Mouse (Mus musculus): ENCODE results near the gene Cmtm5. TPM values are rescaled to one million over a fixed set of nuclear protein-coding genes. Genes with fewer than 3 reads are reported as not detected.

Gene Cmtm5
- polyA plus RNA-seq (2012; rRNA removed), result not detected in 2 replicates

GRCm38 (mm10) chr14:54935904-54936830, at the start of gene Cmtm5:
Cmtm5 (plus strand) TSS chr14:54936261.
- TF ChIP-seq POLR2A (IDR thresholded peaks at IDR 0.05; ENCODE audit: control insufficient read depth, low read depth, low read length) (no peak), CTCF (IDR thresholded peaks at IDR 0.05; ENCODE audit: control insufficient read depth, insufficient read depth, insufficient replicate concordance, low read depth, low read length) (no peak)
- Histone ChIP-seq H3K27ac (ENCODE audit: control insufficient read depth, insufficient read depth, low read depth, low read length) (no peak within 1 kb of the TSS), H3K4me3 (ENCODE audit: control insufficient read depth, low read depth, low read length) (no peak within 1 kb of the TSS), H3K4me1 (ENCODE audit: control insufficient read depth, insufficient read depth, low read length) (no peaks in the 10 kb centered on the region), H3K36me3 (ENCODE audit: control insufficient read depth, insufficient read depth, low read length) (no peaks in the 10 kb centered on the region), H3K27me3 (ENCODE audit: control insufficient read depth, insufficient read depth, low read length) (no peaks in the 10 kb centered on the region)

- TF ChIP-seq POLR2A (IDR thresholded peaks at IDR 0.05; ENCODE audit: control insufficient read depth, low read depth, low read length) (no peak), CTCF (IDR thresholded peaks at IDR 0.05; ENCODE audit: control insufficient read depth, insufficient read depth, insufficient replicate concordance, low read depth, low read length) (no peak)
- Histone ChIP-seq H3K4me1 (ENCODE audit: control insufficient read depth, insufficient read depth, low read length) (peaks cover 2% of the 10 kb centered on the region), H3K36me3 (ENCODE audit: control insufficient read depth, insufficient read depth, low read length) (peaks cover 3% of the 10 kb centered on the region; the same call in 1 of the 2 replicates), H3K4me3 (ENCODE audit: control insufficient read depth, low read depth, low read length) (peak within 1 kb of the TSS; percentile 99), H3K27ac (ENCODE audit: control insufficient read depth, insufficient read depth, low read depth, low read length) (peak within 1 kb of the TSS; percentile 99), H3K27me3 (ENCODE audit: control insufficient read depth, insufficient read depth, low read length) (no peaks in the 10 kb centered on the region)
Observed at GRCm38 (mm10) chr14:54892200-54892599, 43.9 kb upstream of the Cmtm5 start, which contains the start of gene Pabpn1. Pabpn1 (plus strand) TSS chr14:54892500.

DNA sequence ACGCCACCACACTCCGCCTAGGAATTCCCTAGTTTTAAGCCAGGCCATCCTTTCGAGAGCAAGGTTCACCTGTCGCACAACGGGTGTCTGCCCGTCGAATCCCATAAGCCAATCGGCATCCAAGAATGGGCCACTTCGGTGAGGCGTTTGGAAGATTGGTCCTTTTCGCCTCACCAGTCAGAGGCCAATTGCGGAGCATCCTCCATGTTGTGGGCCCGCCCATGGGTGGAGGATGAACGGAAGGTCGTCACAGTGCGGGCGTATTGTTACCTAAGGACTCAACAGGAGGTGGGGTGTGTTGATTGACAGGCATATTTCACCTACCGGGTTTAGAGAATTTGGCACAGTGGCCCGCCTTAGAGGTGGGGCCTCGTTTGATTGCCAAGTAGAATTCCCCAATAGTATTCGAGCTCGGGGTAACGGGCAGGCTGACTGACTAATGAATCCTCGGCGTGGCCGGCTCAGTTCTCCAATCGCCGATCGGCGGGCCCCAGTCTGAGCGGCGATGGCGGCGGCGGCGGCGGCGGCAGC, 42.3 kb upstream of the Cmtm5 start:
- H3K27me3 ChIP-seq (ENCODE audit: control insufficient read depth, insufficient read depth, low read length), result no peaks in the 10 kb centered on the region
- TF ChIP-seq POLR2A (IDR thresholded peaks at IDR 0.05; ENCODE audit: control insufficient read depth, low read depth, low read length) (peak; percentile 97), CTCF (IDR thresholded peaks at IDR 0.05; ENCODE audit: control insufficient read depth, insufficient read depth, insufficient replicate concordance, low read depth, low read length) (0 out of 2 replicates have a peak, but pooled peaks have one; percentile 26)
- H3K4me1 ChIP-seq (ENCODE audit: control insufficient read depth, insufficient read depth, low read length), result peaks cover 6% of the 10 kb centered on the region
- peak overlapping the region; percentile 99 for H3K27ac ChIP-seq (ENCODE audit: control insufficient read depth, insufficient read depth, low read depth, low read length)
- peaks cover 5% of the 10 kb centered on the region for H3K36me3 ChIP-seq (ENCODE audit: control insufficient read depth, insufficient read depth, low read length)
- peak overlapping the region; percentile 99 for H3K4me3 ChIP-seq (ENCODE audit: control insufficient read depth, low read depth, low read length)

DNA sequence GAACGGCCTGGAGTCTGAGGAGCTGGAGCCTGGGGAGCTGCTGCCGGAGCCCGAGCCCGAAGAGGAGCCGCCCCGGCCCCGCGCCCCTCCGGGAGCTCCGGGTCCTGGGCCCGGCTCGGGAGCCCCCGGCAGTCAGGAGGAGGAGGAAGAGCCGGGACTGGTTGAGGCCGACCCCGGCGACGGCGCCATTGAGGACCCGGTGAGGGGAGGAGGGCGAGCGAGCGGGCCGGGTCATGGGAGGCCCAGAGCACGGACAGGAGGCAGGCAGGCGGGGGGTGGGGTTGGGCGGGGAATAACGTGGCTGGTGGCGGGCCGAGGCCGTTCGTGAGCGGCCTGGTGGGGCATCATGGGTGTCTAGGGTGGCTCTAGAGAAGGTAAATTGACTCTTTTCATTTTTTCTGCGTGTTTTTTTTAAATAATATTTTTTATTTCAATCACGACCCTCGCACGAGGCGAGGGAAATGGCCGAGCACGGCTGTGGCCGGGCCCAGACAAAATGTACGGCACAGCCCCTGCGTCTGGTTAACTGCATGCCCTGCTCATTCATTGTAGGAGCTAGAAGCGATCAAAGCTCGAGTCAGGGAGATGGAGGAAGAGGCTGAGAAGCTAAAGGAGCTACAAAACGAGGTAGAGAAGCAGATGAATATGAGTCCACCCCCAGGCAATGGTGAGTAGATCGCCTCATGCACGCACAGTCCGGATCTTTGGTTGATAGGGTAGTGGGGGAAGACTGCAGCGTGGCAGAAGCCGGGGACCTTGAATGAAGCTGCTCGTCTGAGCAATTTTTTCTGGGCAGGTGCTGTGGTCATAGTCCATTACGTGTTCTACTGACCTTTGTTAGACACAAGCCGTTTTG, 41.5 kb upstream of the Cmtm5 start:
- peaks cover 5% of the 10 kb centered on the region for H3K36me3 ChIP-seq (ENCODE audit: control insufficient read depth, insufficient read depth, low read length)
- H3K4me3 ChIP-seq (ENCODE audit: control insufficient read depth, low read depth, low read length), result peak overlapping the region; percentile 99
- peaks cover 6% of the 10 kb centered on the region for H3K4me1 ChIP-seq (ENCODE audit: control insufficient read depth, insufficient read depth, low read length)
- peak overlapping the region; percentile 95 for H3K27ac ChIP-seq (ENCODE audit: control insufficient read depth, insufficient read depth, low read depth, low read length)
- TF ChIP-seq CTCF (IDR thresholded peaks at IDR 0.05; ENCODE audit: control insufficient read depth, insufficient read depth, insufficient replicate concordance, low read depth, low read length) (no peak), POLR2A (IDR thresholded peaks at IDR 0.05; ENCODE audit: control insufficient read depth, low read depth, low read length) (peak; percentile 60; the same call in 1 of the 2 replicates)
- H3K27me3 ChIP-seq (ENCODE audit: control insufficient read depth, insufficient read depth, low read length), result no peaks in the 10 kb centered on the region

DNA sequence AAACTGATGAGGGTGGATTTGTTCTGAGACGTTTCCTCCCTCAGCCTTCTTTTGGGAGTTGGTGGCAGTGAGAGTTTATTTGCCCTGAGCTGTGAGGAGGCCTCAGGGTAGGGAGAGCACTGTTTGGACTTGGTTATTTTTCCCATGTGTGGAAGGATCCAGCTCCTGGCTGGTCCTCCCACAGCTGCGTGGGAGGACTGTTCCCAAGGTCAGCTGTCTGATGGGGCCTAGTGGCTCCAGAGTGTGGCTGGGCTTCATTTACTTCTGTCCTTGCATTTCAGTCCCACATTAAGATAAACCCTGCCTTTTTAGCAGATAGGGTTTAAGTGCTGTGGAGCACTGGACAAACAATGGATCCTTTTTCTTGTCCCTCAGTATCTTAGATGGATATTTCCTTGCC, 38.6 kb upstream of the Cmtm5 start:
- Histone ChIP-seq H3K4me1 (ENCODE audit: control insufficient read depth, insufficient read depth, low read length) (peaks cover 6% of the 10 kb centered on the region), H3K27ac (ENCODE audit: control insufficient read depth, insufficient read depth, low read depth, low read length) (peak overlapping the region; percentile 85), H3K4me3 (ENCODE audit: control insufficient read depth, low read depth, low read length) (peak overlapping the region; percentile 50), H3K27me3 (ENCODE audit: control insufficient read depth, insufficient read depth, low read length) (no peaks in the 10 kb centered on the region), H3K36me3 (ENCODE audit: control insufficient read depth, insufficient read depth, low read length) (peaks cover 5% of the 10 kb centered on the region)
- no peak for TF ChIP-seq POLR2A (IDR thresholded peaks at IDR 0.05; ENCODE audit: control insufficient read depth, low read depth, low read length)
- TF ChIP-seq CTCF (IDR thresholded peaks at IDR 0.05; ENCODE audit: control insufficient read depth, insufficient read depth, insufficient replicate concordance, low read depth, low read length), result no peak

- no peak overlapping the region for H3K27ac ChIP-seq (ENCODE audit: control insufficient read depth, insufficient read depth, low read depth, low read length)
- H3K4me1 ChIP-seq (ENCODE audit: control insufficient read depth, insufficient read depth, low read length), result peaks cover 6% of the 10 kb centered on the region
- H3K4me3 ChIP-seq (ENCODE audit: control insufficient read depth, low read depth, low read length), result no peak overlapping the region
- TF ChIP-seq CTCF (IDR thresholded peaks at IDR 0.05; ENCODE audit: control insufficient read depth, insufficient read depth, insufficient replicate concordance, low read depth, low read length) (no peak), POLR2A (IDR thresholded peaks at IDR 0.05; ENCODE audit: control insufficient read depth, low read depth, low read length) (no peak)
- H3K27me3 ChIP-seq (ENCODE audit: control insufficient read depth, insufficient read depth, low read length), result no peaks in the 10 kb centered on the region
- peaks cover 5% of the 10 kb centered on the region for H3K36me3 ChIP-seq (ENCODE audit: control insufficient read depth, insufficient read depth, low read length)
Observed at GRCm38 (mm10) chr14:54900383-54900782, 35.7 kb upstream of the Cmtm5 start.

Measured in testis, adult 2 months (tissue).